Mouse (Mus musculus) brain, embryonic 18.5 days (tissue): ENCODE measurements at regions not wholly inside any gene's neighbourhood (a gene's known extent, or its start where the extent isn't known, plus 50 kb on each side); places are given as distances from the start of the nearest gene placed in this dataset.
"Not testable (repeated sequence)": the region's sequence is repeated elsewhere in the genome, so short reads cannot be mapped to it uniquely, and the experiment has no call there.

Experiments
- DNase-seq: peaks from one replicate; pipeline ENCODE4 v3.0.0-alpha.2; 2012; ENCODE audit warnings: low read depth, low spot score

DNA sequence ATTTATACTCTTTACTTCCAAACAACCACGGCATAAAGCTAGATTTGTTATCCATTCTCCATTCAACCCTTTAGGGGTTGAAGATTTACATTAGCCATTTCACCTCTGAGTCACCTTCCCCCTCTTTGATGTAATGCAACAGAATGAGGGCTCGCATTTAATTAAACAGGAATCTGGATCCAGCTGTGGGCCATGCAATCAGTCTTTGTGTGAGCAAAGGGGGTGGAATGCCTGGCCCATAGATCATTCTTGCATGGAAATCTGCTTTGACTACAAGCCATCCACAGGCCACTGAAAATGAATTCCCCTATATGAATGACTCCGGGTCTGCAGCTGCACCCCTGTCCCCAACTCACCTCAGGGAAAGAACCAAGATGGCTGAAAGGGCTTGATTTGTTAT, 574.4 kb downstream of the Cypt12 start:
- DNase-seq = no peak

DNA sequence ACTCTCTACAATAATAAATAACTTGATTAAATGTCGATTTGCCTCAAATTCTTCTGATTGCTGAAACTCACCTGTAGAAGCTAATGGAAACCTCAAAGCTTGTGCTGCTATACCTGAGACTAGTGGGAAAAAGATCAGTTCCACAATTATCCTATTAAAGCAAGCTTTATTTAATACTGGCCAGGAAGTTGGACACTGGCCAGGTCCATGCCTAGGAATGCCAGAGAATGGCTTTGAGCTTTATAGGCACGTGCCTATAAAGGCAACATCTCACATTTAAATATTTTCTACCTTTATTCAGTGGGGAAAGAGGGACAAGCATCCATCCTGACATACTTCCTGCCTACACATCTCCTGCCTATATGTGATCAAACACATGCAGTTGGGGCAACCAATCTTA, 575.8 kb downstream of the Cypt12 start:
- no peak for DNase-seq

DNA sequence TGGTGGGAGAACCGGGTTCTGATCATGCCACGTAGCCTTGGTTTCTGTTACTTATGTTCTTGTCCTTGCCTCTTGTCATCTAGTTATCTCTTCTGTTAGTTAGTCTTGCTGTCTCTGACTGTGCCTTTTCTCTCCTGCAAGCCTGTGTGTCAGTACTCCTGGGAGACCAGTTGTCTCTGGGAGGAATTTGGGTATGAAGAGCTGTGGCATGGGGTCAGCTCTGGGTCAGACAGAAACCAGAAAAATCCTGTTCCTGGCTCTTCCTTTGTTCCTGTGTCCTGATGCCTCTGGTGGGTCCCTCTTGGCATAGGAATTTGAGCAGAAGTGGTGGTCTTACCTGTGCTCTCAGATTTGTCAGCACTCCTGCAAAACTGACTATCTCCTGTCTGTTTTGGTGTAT, 609.0 kb downstream of the Cypt12 start:
- no peak for DNase-seq

DNA sequence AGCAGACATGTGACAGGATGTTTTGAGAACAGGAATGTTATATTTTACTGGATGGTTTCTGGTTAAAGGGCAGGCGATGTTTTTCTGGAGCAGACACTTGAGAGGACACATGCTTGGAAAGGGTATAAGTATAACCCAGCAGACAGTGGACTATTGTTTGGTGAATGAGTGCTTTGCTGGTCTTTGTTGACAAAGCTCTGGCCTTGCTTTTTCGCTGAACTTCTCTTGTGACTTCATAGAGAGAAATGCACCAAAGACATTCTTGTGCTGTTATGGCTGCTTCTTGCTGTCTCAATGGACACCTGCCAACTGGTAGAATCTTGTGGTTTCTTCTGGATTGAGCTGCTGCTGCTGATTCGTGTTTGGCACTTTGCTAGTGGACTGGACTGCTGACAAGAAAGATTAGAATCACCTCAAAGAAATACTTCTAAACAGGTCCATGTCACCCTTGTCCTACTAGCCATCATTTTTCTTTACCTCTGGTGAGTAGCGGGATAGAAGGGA, 612.1 kb downstream of the Cypt12 start:
- no peak for DNase-seq

DNA sequence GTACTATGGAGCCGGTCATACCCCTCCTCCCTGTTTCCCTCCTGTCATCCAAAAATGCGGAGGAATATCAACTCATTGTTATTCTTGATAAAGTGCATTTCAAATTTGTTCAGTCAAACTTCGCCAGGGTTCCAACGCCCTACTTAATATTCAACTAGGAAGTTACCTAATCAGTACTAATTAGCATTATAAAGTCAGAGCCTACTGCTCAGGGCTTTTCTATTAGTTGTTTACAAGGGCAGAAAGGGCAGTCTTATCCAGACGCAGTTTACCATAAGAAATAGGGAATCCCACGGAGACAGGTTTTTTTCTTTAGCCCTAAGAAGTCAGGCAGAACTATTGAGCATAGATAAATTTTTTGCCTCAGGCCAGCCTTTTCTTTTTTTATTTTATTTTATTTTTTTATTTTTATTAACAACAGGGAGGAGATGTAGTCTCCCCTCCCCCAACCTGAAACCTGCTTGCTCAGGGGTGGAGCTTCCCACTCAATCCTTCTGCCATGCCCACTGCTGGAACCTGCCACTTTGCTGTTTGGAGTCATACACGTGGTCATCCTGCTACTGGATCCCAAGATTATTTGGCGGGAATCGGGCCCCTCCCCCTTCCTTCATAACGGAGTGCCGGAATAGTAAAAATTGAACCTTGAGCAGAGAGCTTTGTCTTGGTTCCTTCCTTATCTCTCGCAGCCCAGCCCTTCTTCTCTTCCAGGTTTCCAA, 632.9 kb downstream of the Cypt12 start:
- not testable (repeated sequence) for DNase-seq

DNA sequence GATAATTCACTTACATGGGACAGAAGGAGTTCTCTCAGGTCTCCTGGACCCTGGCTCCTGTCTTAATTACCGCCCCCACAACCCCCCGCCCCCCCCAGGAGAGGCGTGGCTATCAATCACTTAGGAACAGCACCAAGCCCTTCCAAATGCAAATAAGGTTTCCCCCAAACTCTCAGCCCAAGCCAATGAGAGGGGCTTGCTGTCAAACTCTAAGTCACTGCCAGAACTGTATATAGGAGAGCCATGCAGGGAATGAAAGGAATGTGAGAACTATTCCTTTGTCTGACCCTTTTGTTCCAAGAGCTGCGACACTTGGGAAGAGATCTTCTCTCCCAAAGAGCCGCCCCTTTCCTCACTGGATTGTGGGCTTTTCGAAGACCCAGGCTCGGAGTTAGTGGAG, 672.4 kb downstream of the Cypt12 start:
- no peak for DNase-seq

DNA sequence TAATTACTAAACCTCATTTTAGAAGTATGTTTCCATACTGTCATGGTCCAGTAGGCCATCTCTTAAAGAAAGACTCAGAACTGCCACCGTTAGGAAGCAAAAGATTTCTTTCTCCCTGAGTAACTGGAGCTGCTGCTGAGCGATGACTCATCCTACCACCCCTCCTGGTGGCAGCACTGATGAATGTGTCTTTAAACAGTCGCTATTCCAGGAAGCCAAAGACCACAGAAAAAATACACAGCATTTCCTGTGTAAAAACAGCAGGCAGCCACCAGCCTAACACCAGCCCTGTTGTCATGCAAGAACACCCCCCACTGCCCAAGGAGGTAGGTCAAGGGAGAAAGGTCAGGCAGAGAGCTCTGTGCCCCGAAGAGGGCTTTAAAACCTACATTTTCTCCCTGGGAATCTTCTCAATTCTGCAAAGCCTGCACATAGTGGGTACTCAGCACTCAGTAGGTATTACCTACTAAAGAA, 675.7 kb downstream of the Cypt12 start:
- peak; percentile 52 for DNase-seq

DNA sequence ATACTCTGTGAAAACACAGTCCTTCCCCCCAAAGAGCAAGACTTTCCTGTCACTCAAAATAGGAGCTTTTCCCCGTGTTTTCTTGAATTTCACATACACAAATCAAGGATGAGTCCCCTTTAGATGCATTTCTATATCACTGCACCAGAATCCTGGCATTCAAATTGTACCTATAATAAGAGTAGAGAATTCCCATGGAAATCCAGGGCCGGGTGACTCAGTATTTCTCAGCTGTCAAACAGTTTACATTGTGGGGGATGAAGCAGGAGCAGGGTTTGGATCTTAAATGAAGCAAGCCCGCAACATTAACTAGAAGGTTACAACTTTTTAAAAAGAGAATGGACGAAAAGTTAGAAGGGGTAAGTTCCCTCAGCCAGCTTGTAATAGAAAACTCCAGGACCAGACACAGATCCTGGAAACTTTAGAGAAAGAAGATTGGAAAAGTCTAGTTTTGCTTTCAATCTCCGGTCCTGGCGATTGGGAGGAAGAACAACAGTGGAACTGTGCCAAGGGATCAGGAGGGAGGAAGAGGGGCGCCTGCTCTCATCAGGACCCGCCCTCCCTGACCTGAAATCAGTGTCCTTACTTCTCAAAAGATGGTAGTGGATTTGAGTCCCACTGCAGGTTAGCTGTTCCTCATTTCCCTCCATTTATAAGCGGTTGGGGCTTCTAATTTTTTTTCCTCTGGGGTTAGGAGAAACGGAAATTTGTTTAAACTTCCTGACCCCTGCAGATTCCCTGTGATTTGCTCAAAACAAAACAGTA, 676.4 kb downstream of the Cypt12 start:
- DNase-seq = no peak

DNA sequence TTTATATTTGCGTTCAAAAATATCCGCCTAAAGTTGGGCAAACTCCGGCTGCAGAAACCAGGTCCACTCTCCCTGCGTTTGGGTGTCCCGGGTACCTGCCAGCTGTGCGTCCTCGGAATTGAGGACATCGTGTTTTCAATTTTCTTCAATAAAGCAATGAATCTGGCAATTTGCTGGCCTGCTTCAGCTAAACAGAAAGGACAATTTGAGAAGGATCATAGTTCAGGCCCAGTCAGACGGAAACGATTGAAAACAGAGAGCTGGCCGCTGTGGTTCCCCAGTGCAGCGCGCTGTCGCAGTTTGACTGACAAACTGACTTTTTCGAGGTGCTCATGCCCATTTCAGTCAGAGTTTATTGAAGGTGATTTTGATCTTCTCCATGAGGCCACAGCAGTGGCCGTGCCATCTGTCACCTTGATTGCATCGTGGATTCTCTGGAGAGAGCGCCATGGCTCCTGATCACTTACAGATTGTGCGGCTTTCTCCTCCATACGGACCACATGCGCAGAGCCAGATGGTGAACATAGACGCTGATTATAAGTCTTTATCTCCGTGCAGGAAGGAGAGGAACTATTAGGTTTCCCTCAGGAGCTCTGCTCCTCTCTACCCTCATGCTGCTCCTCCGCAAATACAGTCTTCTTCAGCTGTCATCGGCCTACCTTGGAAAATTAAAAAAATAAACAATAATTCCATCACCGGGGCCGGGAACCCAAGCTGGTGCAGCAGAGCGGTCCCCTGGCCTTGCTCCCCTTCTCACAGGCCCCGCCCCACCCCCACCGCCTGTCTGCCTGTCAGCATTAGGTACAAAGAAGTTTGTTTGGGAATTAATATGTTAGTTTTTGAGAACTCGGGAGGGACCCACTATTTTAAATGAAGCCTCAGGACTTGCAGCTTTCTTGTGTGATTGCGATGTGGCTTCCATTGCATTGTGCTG, 677.5 kb downstream of the Cypt12 start:
- DNase-seq = peak; percentile 64

DNA sequence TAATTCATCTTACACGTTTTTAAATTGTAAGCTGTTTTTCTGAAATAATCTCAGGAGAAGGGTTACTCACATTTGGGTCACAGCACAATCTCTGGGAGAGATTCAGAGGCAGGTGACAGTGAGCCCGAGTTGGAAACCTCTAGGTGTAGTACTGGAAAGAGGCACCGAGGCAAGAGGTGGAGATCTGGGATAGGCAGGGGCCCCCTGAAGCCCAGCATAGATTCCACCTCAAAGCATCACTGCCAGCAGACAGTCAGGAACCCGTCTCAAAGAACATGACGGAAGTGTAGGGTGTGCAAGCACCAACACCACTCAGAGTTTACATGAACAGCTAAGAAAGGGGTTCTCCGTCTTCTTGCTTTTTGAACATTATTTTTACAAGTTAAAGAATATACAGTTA, 678.2 kb downstream of the Cypt12 start:
- DNase-seq = no peak

DNA sequence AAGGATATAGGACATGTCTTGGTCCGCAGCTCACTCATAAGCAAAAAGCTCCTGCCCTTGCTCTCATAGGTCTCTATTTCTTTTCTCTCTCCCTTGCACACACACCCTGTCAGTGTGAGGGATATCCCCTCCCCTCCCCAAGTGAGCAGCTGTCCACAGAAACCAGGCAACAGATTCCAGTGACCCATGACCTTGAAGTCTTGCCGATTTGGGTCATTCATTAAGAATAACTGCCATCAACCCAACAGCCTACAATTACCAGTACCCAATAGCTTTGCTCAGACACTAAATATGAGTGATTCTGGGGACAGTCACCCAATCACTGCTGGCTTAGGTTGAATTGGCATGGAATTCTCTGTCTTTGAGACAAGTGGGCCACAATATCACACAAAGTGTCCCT, 678.6 kb downstream of the Cypt12 start:
- DNase-seq = no peak

DNA sequence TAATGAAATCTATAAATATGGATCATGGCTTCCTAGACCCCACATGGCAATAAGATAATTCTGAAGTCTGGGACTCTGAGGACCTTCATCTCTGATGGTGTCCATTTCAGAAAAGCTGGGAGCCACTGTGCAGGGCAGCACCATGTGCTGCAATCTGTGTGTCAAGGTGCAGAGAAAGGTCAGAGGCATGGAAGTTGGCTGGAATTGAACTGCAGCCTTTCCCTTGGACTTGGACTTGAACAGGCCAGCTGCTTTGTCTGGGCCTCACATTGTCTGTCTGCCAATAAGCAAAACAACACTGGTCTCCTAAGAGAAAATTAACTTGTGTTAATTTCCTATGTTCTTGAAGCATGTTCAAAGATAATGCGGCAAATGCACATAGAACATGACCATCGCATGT, 681.0 kb downstream of the Cypt12 start:
- no peak for DNase-seq

DNA sequence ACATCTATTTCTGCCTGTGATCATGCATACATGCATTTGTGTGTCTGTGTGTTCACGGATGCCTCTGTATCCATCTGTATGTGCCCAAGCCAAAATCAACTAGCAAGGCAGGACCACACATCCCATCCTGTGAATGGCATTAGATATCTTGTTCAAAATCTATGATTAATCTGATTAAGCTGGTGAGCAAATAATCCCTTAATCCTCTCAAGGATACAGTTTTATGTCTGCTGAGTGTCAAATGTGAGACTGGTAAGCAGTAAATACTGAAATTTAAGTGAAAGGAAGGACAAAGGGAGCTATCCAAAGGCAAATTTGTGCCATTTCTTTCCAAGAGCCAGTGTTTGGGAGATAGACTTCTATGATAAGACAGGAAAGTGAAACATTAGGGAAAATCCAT, 683.4 kb downstream of the Cypt12 start:
- DNase-seq = no peak

DNA sequence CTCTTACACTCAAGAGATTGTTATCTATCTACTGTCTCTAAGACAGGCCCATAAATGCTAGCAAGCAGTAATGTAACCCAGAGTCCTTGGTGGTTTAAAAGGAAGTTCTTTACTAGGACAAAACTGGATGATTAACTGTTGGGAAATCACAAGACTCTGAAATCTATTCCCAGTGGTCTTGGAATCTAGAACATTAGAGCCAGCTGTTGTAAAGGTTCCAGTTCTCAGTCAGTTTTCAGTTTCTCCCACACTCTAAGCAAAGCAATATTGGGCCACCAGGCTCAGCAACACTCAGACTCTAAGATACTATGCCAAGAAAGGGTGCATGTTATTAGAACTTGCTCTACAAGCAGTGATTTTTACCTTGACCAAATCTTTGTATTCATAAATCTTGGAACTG, 686.6 kb downstream of the Cypt12 start:
- no peak for DNase-seq

DNA sequence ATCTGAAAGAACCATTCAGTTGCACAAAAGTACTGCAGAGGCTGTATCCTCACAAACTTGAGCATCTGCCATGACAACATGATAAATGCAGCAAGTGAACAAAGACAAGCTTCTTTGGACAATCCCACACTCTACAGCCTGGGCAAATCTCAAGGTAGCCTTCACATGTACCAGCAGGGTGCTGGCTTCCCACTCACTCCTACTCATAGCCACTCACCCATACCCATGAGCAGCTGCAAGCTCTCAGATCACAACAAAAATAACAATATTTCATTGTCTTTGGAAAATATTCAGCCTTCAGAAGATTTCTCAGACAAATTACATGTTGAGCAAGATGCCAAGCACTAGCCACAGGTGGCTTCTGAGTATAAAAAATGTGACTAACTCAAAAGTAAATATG, 689.3 kb downstream of the Cypt12 start:
- DNase-seq = no peak

DNA sequence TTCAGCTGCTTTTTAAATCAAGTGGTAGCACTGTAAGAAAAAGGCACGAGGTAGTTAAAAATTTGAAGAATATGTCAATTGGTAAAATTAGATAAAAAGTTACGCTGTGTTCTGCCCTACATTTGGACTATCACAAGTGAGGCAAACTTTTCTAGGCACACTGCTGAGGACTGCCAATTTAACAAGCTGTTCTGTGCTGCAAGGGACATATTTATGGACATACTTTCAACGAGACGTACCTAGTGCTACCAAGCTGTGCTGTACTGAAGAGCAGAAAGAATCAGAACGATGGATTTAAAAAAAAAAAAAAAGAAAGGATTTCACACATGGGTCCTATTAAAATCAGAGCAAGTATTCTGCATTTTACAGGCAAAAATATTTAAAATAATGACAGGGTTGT, 692.1 kb downstream of the Cypt12 start:
- DNase-seq = peak; percentile 66

DNA sequence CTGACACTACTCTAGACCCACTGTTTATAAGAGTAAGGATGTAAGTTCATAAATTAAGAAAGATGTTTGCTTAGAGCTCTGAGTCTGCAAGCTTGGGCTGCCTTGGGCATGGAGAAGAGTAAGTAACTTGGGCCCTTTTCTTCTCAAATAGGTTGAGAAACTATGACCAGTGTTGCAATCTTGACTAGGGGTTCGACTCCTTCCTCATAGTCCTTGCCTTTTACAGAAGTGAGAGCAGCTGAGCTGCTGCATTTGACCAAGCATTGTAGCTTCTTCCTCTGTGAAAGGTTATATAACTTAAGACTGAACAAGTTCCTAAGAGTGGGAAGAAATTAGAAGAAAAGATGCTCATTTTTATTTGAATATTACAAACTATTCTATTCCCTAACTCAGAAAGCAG, 693.5 kb downstream of the Cypt12 start:
- no peak for DNase-seq

DNA sequence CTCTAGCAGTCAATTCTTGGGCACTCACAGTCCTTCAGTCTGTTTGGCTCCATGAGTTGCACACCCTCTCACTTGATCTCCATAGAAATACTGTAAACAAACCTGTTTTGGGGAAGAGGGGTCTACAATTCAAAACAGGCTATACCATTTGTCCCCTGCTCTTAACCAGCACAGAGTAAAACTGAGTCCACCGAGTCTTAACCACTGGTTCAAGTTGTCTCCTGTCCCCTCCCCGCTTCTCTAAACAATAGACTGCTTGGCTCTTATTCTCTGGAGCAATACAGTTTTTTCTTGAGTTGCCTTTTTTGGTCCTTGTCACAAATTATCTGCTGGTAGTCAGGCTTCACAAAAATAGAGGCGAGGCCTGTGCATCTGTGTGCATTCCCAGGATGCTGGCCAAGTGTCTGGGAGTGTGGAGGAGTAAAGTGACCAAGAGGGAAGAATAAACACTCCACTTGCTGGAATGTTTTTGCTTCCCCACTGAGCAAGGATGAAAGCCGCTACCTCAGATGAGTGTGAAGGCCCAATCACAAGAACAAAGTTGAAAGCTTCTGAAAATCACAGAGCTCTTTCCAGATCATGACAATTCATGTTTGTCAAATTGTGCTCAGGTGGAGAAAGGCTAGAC, 695.3 kb downstream of the Cypt12 start:
- no peak for DNase-seq

DNA sequence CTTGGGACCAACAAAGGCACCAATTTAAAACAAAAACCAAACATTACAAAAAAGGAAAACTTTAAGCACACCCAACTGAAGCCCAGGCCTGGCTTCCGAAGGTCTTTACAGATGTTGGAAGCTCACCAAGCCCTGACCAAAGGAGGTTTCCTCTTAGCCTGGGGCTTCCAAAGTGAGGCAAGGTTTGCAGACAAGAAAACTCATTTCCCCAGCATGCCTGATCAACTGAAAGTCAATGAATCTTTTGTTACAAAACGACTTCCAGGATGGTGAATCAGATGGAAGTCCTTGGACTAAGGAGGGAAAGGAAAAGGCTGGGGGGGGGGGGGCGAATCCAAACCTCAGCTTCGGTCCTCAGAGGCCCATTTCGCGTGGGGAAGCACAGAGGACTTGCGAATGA, 697.3 kb downstream of the Cypt12 start:
- no peak for DNase-seq

DNA sequence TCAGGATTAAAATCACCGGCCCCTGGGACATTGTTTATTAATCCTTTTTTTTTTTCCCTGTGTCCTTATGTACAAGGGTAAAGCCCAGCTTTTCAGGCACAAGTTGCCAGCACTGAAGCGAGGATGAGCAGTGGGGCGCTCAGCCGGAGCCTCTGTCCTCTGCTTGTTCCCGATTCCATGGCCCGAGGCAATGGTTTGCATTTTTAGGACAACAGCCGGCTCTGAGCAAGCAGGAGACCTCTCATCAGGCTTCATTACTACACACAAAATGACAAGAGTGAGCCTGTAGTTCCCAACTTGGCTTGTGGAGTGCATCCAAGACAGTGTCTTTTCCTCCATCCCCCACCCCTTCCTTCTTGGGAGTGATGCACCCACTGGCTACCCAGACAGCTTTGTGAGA, 697.7 kb downstream of the Cypt12 start:
- no peak for DNase-seq

DNA sequence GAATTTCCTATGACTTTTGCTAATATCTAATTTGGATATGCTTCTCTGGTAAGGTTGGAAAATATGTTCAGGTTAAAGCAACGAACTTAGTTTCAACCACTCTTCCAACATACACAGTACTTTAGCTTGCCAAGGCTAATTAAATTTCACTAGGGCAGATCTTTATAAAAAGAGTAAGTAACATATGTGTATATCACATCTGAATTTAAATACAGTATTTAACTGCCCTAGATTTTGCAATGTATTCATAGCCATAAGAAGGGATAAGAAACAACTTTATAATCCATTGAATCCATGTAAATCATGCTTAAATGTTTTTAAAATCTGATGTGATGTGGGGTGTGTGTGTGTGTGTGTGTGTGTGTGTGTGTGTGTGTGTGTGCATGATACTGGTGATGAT, 705.3 kb downstream of the Cypt12 start:
- DNase-seq = no peak

DNA sequence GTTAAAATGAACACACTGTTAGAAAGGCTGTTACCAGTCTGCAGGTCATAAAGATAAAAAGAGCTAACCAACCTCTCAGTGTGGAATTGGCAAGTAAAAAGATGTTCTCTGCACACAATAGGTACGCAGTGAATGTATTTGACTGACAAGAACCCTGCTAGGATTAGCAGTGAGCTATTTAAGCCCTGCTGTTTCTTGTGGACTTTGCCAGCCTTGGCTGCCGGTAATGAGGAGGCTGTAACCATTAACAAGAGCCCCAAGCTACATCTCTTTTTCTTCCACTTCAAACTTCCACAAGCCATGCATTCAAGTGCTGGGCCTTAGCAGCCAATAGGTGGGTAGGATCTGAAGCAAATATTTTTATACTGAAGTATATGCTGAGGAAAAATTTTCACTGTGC, 717.5 kb downstream of the Cypt12 start:
- DNase-seq = no peak
